Mouse (Mus musculus) small intestine, adult 2 months (tissue): ENCODE data around the gene Vgll4.

Source experiments
- CTCF ChIP-seq: fragments of 200-500 bp; IDR thresholded peaks from 2 replicates; pipeline ENCODE4 v1.5.1; 2012; ENCODE audit warnings: low read depth, mild to moderate bottlenecking, control low read depth, inconsistent platforms, low read length, moderate library complexity, mixed read lengths; ENCODE audit not compliant: insufficient replicate concordance, insufficient read length; ENCODE audit errors: extremely low read depth
- POLR2A ChIP-seq: fragments of 200-500 bp; IDR thresholded peaks from 2 replicates; pipeline ENCODE4 v1.6.1; 2012; ENCODE audit warnings: low read depth, mild to moderate bottlenecking, control low read depth, inconsistent platforms, low read length, moderate library complexity

DNA sequence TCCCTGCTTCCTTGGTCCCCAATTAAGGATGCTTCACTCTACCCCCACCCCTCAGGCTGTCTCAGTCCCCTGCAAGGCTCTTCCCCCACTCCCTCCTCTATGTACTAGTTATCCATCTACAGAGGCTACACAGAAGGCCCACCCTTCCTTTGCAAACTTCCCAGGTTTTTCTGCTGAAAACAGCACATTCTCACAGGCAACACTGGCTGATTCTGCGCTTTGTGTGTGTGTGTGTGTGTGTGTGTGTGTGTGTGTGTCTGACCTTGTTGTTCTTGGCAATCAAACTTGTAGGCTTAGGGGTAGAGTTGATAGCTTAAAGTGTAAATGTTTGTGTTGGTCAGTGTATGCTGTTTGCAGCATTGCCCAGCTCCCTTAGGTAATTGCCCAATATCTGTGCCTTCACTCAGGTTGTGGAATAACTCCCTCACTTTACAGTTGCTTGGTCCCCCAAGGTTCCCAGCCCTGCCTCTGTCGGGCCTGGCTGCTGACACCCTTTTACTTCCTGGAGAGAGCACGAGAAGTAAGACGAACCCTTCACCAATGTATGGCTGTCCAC is 135.9 kb downstream of the Vgll4 start:
- no peak for TF ChIP-seq POLR2A
- TF ChIP-seq CTCF = no peak
